Mouse (Mus musculus) brain, embryonic 14.5 days (tissue): Measurements from ENCODE around the gene Fosb.

ENCODE experiments used
- CTCF ChIP-seq: fragments of 200-500 bp; IDR thresholded peaks from 2 replicates; pipeline ENCODE4 v1.5.1; 2012; ENCODE audit warnings: inconsistent platforms, mild to moderate bottlenecking, moderate library complexity, borderline replicate concordance; ENCODE audit not compliant: insufficient read depth, insufficient read length; ENCODE audit errors: extremely low read depth
- POLR2A ChIP-seq: fragments of 200-500 bp; IDR thresholded peaks from 2 replicates; pipeline ENCODE4 v1.6.1; 2012; ENCODE audit warnings: mild to moderate bottlenecking, inconsistent platforms, borderline replicate concordance; ENCODE audit not compliant: poor library complexity, insufficient read depth, insufficient read length, severe bottlenecking; ENCODE audit errors: extremely low read depth

DNA sequence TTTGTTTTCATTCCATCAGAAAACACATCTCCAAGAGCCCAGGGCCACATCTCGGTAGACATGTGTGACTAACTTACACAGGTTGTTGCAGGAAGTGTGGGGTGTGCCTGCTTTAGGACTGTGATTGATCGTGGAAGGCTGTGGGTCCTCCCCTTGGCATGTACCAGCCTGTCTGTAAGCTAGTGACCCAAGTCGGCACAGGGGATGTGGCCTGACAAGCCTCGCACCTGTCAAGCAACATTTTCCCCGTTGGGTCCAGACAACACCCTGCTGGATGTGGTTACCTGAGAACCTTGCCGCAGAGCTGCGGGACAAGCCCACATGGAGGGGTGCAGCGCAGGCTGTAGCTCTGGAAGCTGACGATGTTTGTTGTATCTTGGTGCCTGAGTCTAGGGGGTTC, 12.6 kb upstream of the Fosb start:
- TF ChIP-seq POLR2A = no peak
- TF ChIP-seq CTCF = no peak
